Mouse (Mus musculus): ENCODE data around the gene Sema4d.

DNA sequence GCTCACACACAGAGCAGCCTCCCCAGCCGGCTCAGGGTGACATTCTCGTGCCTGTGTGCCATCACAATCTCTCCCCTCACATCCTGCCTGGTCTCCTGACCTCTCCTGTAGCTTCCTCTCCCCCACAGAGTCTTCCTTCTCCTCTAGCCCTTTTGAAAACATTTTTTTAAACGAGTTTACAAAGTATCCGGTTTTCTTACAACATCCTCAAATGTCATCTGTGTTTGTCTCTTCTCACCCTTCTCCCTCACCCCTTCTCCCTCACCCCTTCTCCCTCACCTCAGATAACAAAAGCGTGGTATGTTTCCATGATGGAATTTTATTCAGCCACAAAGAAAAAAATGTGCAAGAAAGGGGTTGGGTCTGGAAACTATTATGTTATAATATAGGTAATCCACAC, 43.9 kb upstream of the Sema4d start:
- TF ChIP-seq CTCF (IDR thresholded peaks at IDR 0.05; ENCODE audit: low read depth) (no peak), EP300 (IDR thresholded peaks at IDR 0.05; ENCODE audit: low read depth) (no peak)

Measured in liver, postnatal 0 days (tissue).